Mouse (Mus musculus): ENCODE data around the gene 4930578C19Rik. TPM values are rescaled to one million over a fixed set of nuclear protein-coding genes. Genes with fewer than 3 reads are reported as not detected.

4930578C19Rik gene
- polyA plus RNA-seq, 1 experiment from 2014 or later: 0.50 TPM

DNA sequence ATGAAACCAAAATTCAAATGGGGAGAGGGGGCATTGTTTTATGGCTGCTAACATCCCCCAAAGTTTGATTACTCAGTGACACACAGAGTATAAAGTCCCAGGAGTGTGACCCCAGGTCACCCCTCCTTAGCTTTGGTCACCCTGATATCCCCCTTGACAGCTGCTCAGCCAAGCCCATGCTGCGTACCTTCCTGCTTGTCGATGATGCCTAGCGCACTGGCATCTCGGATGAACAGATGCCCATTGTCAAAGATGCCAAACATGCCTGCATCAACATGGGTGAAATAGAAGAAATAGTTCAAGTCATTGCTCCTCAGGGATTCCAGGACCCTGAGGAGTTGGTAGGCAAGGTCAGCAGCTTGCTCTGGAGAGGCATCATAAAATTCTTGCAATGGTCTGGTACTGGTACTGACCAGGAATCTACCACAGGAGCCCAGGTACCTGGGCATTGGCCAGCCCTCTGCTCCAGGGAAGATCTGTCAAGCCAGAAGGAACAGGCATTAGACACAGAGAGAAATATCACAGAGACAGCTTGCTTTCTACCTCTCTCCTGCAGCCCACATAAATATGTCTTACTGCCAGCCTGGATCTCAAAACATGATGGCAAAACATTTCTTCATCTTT is 40.9 kb downstream of the 4930578C19Rik start:
- Histone ChIP-seq H3K27ac (ENCODE audit: low read depth, low read length) (no peak overlapping the region), H3K4me1 (replicated peaks; ENCODE audit: control insufficient read depth, insufficient read depth, low read length) (no peaks in the 10 kb centered on the region), H3K9ac (ENCODE audit: low read depth, low read length) (no peak overlapping the region), H3K27me3 (replicated peaks; ENCODE audit: control insufficient read depth, insufficient read depth, low read length) (no peaks in the 10 kb centered on the region), H3K36me3 (ENCODE audit: control insufficient read depth, insufficient read depth) (no peaks in the 10 kb centered on the region), H3K4me2 (replicated peaks; ENCODE audit: low read depth) (no peak overlapping the region), H3K4me3 (ENCODE audit: low read depth, low read length) (no peak overlapping the region), H3K9me3 (ENCODE audit: control insufficient read depth) (no peaks in the 10 kb centered on the region)
- TF ChIP-seq CTCF (IDR thresholded peaks at IDR 0.05; ENCODE audit: low read depth): no peak
- ATAC-seq: no peak
- WGBS: 92% methylated on average over 4 of the region's 4 CpGs

DNA sequence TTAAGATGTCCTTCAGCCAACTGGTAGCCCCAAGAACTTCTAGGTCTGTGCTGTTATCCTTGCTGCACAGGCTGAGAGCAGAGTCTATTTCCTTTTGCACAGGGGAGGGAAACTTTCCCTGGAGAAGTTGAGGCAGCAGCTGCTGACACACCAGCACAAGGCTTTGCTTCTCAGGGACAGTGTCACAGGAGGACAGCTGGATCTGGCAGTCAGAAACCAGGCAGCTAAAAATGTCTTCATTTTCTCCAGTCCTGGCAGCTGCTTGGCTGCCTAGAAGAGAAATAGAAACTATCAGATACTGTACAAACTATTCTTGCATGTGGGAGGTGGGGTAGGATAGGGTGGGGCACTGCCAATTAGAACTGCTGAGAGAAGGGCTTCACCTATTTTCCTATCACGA is 42.2 kb downstream of the 4930578C19Rik start:
- Histone ChIP-seq H3K4me3 (ENCODE audit: low read depth, low read length) (no peak overlapping the region), H3K36me3 (ENCODE audit: control insufficient read depth, insufficient read depth) (no peaks in the 10 kb centered on the region), H3K9ac (ENCODE audit: low read depth, low read length) (no peak overlapping the region), H3K9me3 (ENCODE audit: control insufficient read depth) (no peaks in the 10 kb centered on the region), H3K4me2 (replicated peaks; ENCODE audit: low read depth) (no peak overlapping the region), H3K27me3 (replicated peaks; ENCODE audit: control insufficient read depth, insufficient read depth, low read length) (no peaks in the 10 kb centered on the region), H3K4me1 (replicated peaks; ENCODE audit: control insufficient read depth, insufficient read depth, low read length) (no peaks in the 10 kb centered on the region), H3K27ac (ENCODE audit: low read depth, low read length) (no peak overlapping the region)
- TF ChIP-seq CTCF (IDR thresholded peaks at IDR 0.05; ENCODE audit: low read depth): no peak
- ATAC-seq: no peak
- 23% methylated on average over 1 of the region's 1 CpGs for WGBS

DNA sequence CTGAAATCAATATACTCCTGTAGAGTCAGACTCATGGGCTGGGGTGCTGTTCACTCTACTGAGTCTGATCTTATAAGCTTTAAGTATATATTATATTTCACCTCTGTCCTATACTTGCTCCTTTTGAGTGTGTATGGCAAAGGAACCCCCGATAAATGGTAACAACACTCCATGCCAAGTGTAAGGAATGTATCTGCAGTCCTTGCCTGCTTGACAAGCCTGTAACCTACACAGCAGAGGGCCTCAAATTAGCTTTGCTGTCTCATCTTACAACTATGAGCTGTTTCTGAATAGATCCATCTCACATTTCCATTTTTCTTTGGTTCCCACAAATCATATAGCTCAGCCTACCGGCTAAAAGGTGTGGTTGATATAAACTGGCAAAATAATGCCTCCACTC is 46.6 kb downstream of the 4930578C19Rik start:
- Histone ChIP-seq H3K4me1 (replicated peaks; ENCODE audit: control insufficient read depth, insufficient read depth, low read length) (no peaks in the 10 kb centered on the region), H3K9me3 (ENCODE audit: control insufficient read depth) (no peaks in the 10 kb centered on the region), H3K36me3 (ENCODE audit: control insufficient read depth, insufficient read depth) (no peaks in the 10 kb centered on the region), H3K4me3 (ENCODE audit: low read depth, low read length) (no peak overlapping the region), H3K27me3 (replicated peaks; ENCODE audit: control insufficient read depth, insufficient read depth, low read length) (no peaks in the 10 kb centered on the region), H3K9ac (ENCODE audit: low read depth, low read length) (no peak overlapping the region), H3K27ac (ENCODE audit: low read depth, low read length) (no peak overlapping the region), H3K4me2 (replicated peaks; ENCODE audit: low read depth) (no peak overlapping the region)
- WGBS: 93% methylated on average over 2 of the region's 2 CpGs
- no peak for TF ChIP-seq CTCF (IDR thresholded peaks at IDR 0.05; ENCODE audit: low read depth)
- ATAC-seq: no peak

DNA sequence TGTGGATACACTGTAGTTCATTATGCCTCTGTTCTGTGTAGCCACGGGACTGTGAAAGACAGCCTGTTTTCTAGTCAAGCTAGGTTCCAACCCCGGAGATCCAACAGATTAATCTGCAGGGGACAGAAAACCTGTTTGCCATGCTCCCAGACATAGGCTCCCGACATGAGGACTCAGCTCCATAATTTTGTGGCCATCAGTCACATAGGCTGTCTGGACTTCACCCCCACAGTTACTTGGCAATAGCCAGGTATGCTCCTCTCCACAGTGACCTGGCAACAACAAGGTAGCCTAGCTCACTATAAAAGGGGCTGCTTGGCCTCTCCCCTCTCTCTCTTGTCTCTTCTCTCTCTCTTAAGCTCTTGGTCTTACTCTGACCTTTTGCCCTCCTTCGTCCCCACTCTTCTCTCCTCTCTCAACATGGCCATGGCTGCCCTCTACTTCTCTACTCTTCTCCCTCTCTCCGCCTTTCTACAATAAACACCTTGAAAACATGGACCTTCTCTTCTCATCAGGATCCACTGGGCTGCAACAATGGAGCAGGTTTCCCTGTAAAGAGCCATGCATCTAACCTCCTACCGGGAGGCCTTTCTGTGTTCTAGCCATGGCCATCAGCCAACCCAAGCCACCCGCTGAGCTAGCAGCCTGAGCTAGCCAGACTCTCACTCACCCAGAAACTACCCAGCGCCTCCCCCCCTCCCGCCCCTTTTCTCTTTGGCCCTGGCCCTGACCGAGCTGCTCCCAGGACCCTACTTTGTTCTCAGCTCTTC is 49.9 kb downstream of the 4930578C19Rik start:
- Histone ChIP-seq H3K9me3 (ENCODE audit: control insufficient read depth) (no peaks in the 10 kb centered on the region), H3K4me3 (ENCODE audit: low read depth, low read length) (no peak overlapping the region), H3K27me3 (replicated peaks; ENCODE audit: control insufficient read depth, insufficient read depth, low read length) (no peaks in the 10 kb centered on the region), H3K4me1 (replicated peaks; ENCODE audit: control insufficient read depth, insufficient read depth, low read length) (no peaks in the 10 kb centered on the region), H3K27ac (ENCODE audit: low read depth, low read length) (no peak overlapping the region), H3K36me3 (ENCODE audit: control insufficient read depth, insufficient read depth) (no peaks in the 10 kb centered on the region), H3K9ac (ENCODE audit: low read depth, low read length) (no peak overlapping the region), H3K4me2 (replicated peaks; ENCODE audit: low read depth) (no peak overlapping the region)
- no peak for TF ChIP-seq CTCF (IDR thresholded peaks at IDR 0.05; ENCODE audit: low read depth)
- no peak for ATAC-seq
- WGBS: 82% methylated on average over 10 of the region's 10 CpGs

DNA sequence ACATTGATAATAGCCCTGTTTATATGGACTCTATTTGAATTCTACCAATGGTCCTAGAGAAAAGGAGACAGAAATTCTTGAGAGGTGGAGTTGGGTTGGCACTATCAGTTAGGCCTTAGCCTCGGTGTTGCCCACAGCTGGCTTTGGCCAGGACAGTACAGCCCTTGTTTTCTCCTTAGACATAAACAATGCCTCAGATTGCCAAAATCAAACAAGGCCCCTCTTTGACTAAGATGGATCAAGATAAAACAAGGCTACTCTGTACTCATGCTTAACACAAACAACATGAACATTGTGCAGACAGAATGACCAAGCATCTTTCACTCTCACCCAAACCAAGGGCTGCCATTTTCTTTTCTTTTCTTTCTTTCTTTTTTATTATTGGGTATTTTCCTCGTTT is 51.6 kb downstream of the 4930578C19Rik start:
- TF ChIP-seq CTCF (IDR thresholded peaks at IDR 0.05; ENCODE audit: low read depth): no peak

DNA sequence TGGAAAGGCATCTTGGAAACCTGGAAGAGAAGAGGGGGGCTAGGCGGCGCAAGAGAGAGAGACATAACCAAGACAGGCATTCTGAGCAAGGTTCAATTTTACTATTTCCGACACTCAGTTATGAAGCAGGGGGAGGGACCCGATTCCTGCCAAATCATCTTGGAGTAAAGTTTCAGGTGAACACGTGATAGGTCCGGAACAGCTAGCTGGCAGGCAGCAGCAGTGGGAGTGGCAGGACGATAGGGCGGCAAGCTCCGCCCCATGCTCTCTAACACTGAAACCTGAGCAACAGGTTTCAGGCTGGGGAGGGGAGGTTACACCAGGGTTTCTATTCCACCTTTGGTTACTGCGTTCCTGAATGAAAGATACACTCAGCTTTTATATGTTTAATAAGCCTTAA is 58.9 kb downstream of the 4930578C19Rik start:
- H3K27ac ChIP-seq (ENCODE audit: low read depth, low read length): no peak overlapping the region
- no peaks in the 10 kb centered on the region for H3K9me3 ChIP-seq (ENCODE audit: control insufficient read depth)
- H3K4me3 ChIP-seq (ENCODE audit: low read depth, low read length): no peak overlapping the region
- H3K27me3 ChIP-seq (replicated peaks; ENCODE audit: control insufficient read depth, insufficient read depth, low read length): no peaks in the 10 kb centered on the region
- no peak overlapping the region for H3K9ac ChIP-seq (ENCODE audit: low read depth, low read length)
- H3K36me3 ChIP-seq (ENCODE audit: control insufficient read depth, insufficient read depth): no peaks in the 10 kb centered on the region
- no peaks in the 10 kb centered on the region for H3K4me1 ChIP-seq (replicated peaks; ENCODE audit: control insufficient read depth, insufficient read depth, low read length)
- ATAC-seq: peak; percentile 43; the same call in 1 of the 2 replicates
- 0 out of 2 replicates have a peak overlapping the region, but pooled peaks have one; percentile 21 for H3K4me2 ChIP-seq (replicated peaks; ENCODE audit: low read depth)
- 41% methylated on average over 10 of the region's 10 CpGs for WGBS
- TF ChIP-seq CTCF (IDR thresholded peaks at IDR 0.05; ENCODE audit: low read depth): no peak

More for the DNA sequence above, 51.6 kb downstream of the 4930578C19Rik start:
- Histone ChIP-seq H3K36me3 (ENCODE audit: control insufficient read depth, insufficient read depth) (no peaks in the 10 kb centered on the region), H3K9me3 (ENCODE audit: control insufficient read depth) (no peaks in the 10 kb centered on the region), H3K4me1 (replicated peaks; ENCODE audit: control insufficient read depth, insufficient read depth, low read length) (no peaks in the 10 kb centered on the region), H3K4me3 (ENCODE audit: low read depth, low read length) (no peak overlapping the region), H3K4me2 (replicated peaks; ENCODE audit: low read depth) (no peak overlapping the region), H3K27me3 (replicated peaks; ENCODE audit: control insufficient read depth, insufficient read depth, low read length) (no peaks in the 10 kb centered on the region), H3K27ac (ENCODE audit: low read depth, low read length) (no peak overlapping the region), H3K9ac (ENCODE audit: low read depth, low read length) (no peak overlapping the region)
- ATAC-seq: no peak
- 58% methylated on average over 2 of the region's 2 CpGs for WGBS
